Mouse (Mus musculus) ES-E14 (cell line): ENCODE measurements around the gene Usp47.

Experiments used
- CHD2 ChIP-seq: IDR thresholded peaks from 2 replicates; pipeline ENCODE4 v1.6.1; 2014; ENCODE audit warnings: mild to moderate bottlenecking, low read depth, low read length, inconsistent platforms
- HCFC1 ChIP-seq: IDR thresholded peaks from 2 replicates; pipeline ENCODE4 v1.6.1; 2012; ENCODE audit warnings: low read length, inconsistent platforms, borderline replicate concordance; ENCODE audit not compliant: insufficient read depth
- MAFK ChIP-seq: IDR thresholded peaks from 2 replicates; pipeline ENCODE4 v1.6.1; 2014; ENCODE audit warnings: mild to moderate bottlenecking, low read depth, low read length, inconsistent platforms; ENCODE audit not compliant: insufficient read depth
- ZC3H11A ChIP-seq: IDR thresholded peaks from 2 replicates; pipeline ENCODE4 v1.6.1; 2012; ENCODE audit warnings: low read depth, mild to moderate bottlenecking, inconsistent platforms, low read length, borderline replicate concordance
- ZNF384 ChIP-seq: IDR thresholded peaks from 2 replicates; pipeline ENCODE4 v1.6.1; 2012; ENCODE audit warnings: low read depth, low read length, inconsistent platforms

DNA sequence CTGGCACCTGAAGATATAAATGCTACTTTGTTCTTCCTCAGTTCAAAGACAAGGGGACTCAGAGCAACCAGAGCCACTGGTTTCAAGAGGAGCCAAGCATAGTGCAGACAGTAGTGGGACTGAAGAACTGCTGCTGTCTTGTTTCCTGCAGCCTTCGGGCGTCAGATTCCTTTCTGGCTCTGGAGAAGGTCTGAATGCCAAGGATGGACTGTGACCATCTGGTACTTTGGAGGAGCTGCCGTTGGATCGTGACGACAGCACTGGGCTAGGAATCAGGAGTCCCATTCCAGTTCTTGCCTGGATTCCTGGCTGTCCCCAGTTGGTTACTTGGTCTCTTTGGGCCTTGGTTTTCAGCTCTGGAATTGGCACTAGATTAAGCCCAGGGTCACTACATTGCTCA lies 11.2 kb upstream of the Usp47 start:
- TF ChIP-seq CHD2 (no peak), ZC3H11A (no peak), MAFK (no peak), HCFC1 (no peak), ZNF384 (no peak)
